Mouse (Mus musculus) megakaryocyte, embryonic 14.5 days (primary cell): ENCODE data around the gene Borcs5.

Experiments
- FLI1 ChIP-seq: IDR thresholded peaks from 2 replicates; pipeline ENCODE4 v1.6.1; 2012; ENCODE audit warnings: low read length, inconsistent platforms, mixed read lengths
- GATA1 ChIP-seq: IDR thresholded peaks from 3 replicates; pipeline ENCODE4 v1.6.1; 2012; ENCODE audit warnings: mixed read lengths, low read length, inconsistent platforms, borderline replicate concordance

DNA sequence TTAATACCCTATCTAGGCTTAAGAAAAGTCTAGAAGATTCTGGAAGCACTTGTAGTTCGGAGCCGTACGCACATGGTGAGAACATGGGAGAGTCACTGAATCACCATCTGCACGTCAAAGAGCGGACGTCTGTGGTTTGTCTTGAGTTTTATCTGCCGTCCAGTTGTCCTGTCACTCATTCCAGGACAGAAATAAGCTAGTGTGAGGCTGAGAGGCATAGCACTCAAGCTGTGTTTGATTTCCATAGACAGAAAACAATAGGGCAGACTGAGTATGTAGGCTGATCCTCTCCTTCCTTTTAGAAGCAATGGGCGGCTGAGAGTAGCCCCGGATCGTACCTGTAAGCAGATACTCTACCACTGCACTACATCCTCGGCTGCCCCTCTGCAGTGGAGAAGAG, 114.5 kb downstream of the Borcs5 start:
- TF ChIP-seq GATA1, result no peak
- TF ChIP-seq FLI1, result no peak
